8 mouse cellular contexts compared by ENCODE assay signal in the genomic region with DNA sequence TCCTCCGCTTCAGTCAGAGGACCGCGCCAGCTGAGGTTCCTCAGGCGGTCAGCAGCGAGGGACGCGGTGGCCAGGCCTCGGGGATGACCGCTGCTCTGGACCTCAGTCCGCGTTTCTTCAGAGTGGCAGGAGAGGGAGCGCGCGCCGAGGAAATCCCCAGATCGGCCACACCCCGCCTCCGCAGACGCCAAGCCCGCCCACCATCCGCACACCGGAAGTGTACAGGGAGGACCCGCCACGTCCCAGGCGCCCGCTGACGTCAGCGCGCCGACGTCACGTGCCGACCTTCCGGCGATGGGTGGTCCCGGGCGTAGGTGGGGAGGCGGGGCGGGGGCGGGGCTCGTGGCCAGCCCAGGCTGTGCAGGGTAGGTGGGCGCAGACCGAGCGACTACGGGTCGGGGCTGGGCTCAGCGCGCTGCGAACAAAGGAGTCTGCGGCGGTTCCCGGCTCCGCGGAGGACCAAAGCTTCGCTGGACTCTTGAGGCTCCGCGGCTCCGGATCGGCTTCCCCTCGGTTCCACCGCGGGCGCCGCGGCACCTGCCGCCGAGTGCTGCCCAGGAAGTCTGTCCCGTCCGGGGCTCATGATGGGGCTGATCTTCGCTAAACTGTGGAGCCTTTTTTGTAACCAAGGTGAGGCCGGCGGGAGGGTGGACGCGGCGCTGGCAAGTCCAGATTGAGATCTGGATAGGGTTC. TPM values are rescaled to one million over a fixed set of nuclear protein-coding genes. Genes with fewer than 3 reads are reported as not detected.
DNase-seq lines count a peak whose midpoint lies in the region; ATAC-seq lines count a peak whose summit lies in the region.

TSS of gene Nsun6 (minus strand) at position 125 of the 693 bp plus-strand sequence.

- H3K27ac ChIP-seq in heart, embryonic 14.5 days (replicated peaks in 1 of 2; ENCODE audit: control insufficient read depth in 1 of 2, insufficient read depth in 1 of 2, low read depth in 2 of 2, low read length in 2 of 2) = peak within 1 kb of the TSS; percentile 95 to 97
- H3K27ac ChIP-seq in liver, embryonic 12.5 days = peak within 1 kb of the TSS; percentile 85

- no peaks in the 10 kb centered on the region for H3K9me3 ChIP-seq in heart, embryonic 14.5 days (ENCODE audit: control insufficient read depth, low read length)
- H3K9me3 ChIP-seq in liver, embryonic 12.5 days (replicated peaks) = no peaks in the 10 kb centered on the region

- ATAC-seq in heart, embryonic 14.5 days (ENCODE audit: insufficient number of reproducible peaks, insufficient read depth, low FRiP score, low read depth) = peak; percentile 98
- ATAC-seq in liver, embryonic 12.5 days = peak; percentile 97

- peak within 1 kb of the TSS; percentile 96 for H3K9ac ChIP-seq in heart, embryonic 14.5 days (ENCODE audit: low read length)
- peak within 1 kb of the TSS; percentile 91 for H3K9ac ChIP-seq in liver, embryonic 12.5 days

- H3K4me2 ChIP-seq in heart, embryonic 14.5 days (ENCODE audit: low read length) = peak within 1 kb of the TSS; percentile 79
- H3K4me2 ChIP-seq in liver, embryonic 12.5 days = peak within 1 kb of the TSS; percentile 71

- no peaks in the 10 kb centered on the region for H3K36me3 ChIP-seq in heart, embryonic 14.5 days (ENCODE audit: control insufficient read depth, insufficient read depth, low read length)
- H3K36me3 ChIP-seq in liver, embryonic 12.5 days = no peaks in the 10 kb centered on the region
- H3K36me3 ChIP-seq in splenic B cell, adult 2 months (ENCODE audit: control insufficient read depth, insufficient read depth, low read length, poor library complexity, severe bottlenecking) = no peaks in the 10 kb centered on the region

- H3K27me3 ChIP-seq in heart, embryonic 14.5 days (ENCODE audit: control insufficient read depth, insufficient read depth, low read length) = no peaks in the 10 kb centered on the region
- no peaks in the 10 kb centered on the region for H3K27me3 ChIP-seq in liver, embryonic 12.5 days (replicated peaks)
- no peaks in the 10 kb centered on the region for H3K27me3 ChIP-seq in splenic B cell, adult 2 months (ENCODE audit: control insufficient read depth, insufficient read depth, low read length, poor library complexity, severe bottlenecking)

- peak; percentile 91 to 93 for DNase-seq in CD8-positive naive resting alpha-beta T cell, adult 2 months (ENCODE audit: low read depth in 2 of 2, low spot score in 2 of 2)
- peak; percentile 87 for DNase-seq in c-Kit-negative CD71-positive TER-119-positive erythroid progenitor cells, embryonic 14.5 days (ENCODE audit: low read depth, low spot score)
- peak; percentile 81 for DNase-seq in fibroblast of lung, adult 2 months (ENCODE audit: low read depth)
- peak; percentile 99 for DNase-seq in kidney, postnatal 10 days
- peak; percentile 97 for DNase-seq in naive thymus-derived CD4-positive, alpha-beta T cell, adult 2 months (ENCODE audit: low read depth)
- DNase-seq in splenic B cell, adult 2 months (ENCODE audit: low read depth, low spot score) = peak; percentile 98

- H3K4me1 ChIP-seq in heart, embryonic 14.5 days (ENCODE audit: control insufficient read depth in 2 of 2, insufficient read depth in 2 of 2, low read length in 2 of 2) = peaks cover 2 to 17% of the 10 kb centered on the region in 2 experiments; a peak in 3 of 4 replicates
- peaks cover 26% of the 10 kb centered on the region for H3K4me1 ChIP-seq in liver, embryonic 12.5 days

- WGBS in heart, embryonic 14.5 days = under 1% methylated on average over 75 of the region's 75 CpGs
- under 1% methylated on average over 75 of the region's 75 CpGs for WGBS in liver, embryonic 12.5 days (ENCODE audit: insufficient replicate concordance)

- H3K4me3 ChIP-seq in heart, embryonic 14.5 days (ENCODE audit: control insufficient read depth in 1 of 2, insufficient read depth in 1 of 2, low read depth in 1 of 2, low read length in 2 of 2) = peak within 1 kb of the TSS; percentile 91 to 100
- peak within 1 kb of the TSS; percentile 93 for H3K4me3 ChIP-seq in liver, embryonic 12.5 days

RNA-seq across cellular contexts. Expression of gene Nsun6, which starts in this region (rescaled TPM):
- 7.2 and 7.3 TPM in 2 replicates for polyA plus RNA-seq in heart, embryonic 14.5 days (2014; fragmentation: Nextera tagmentation; extraction: Ambion mirVana)
- polyA plus RNA-seq in liver, embryonic 12.5 days (2016; fragmentation: Nextera tagmentation; extraction: Ambion mirVana) = 5.6 and 5.7 TPM in 2 replicates

Comparison
In these comparisons a context has a peak if more than half of its experiments do, and no peak if none do; other contexts are left out.
1. Peak in every context shown above with its lines: DNase-seq, ATAC-seq, H3K4me3 ChIP-seq and H3K27ac ChIP-seq.